Mouse (Mus musculus) liver, embryonic 12.5 days (tissue): ENCODE results near the gene Il17c. TPM values are rescaled to one million over a fixed set of nuclear protein-coding genes. Genes with fewer than 3 reads are reported as not detected.

ENCODE experiments used
- ATAC-seq: fragments of 200-750 bp; cut with Nextera tagmentation; 2 replicates; pipeline ENCODE4 v1.8.0; 2017; ENCODE audit warnings: moderate number of reproducible peaks, mild to moderate bottlenecking, moderate library complexity
- H3K27ac ChIP-seq: fragments of 300-500 bp; sonication (generic); 2 replicates; pipeline ENCODE4 v1.5.1; 2016; ENCODE audit warnings: mild to moderate bottlenecking
- H3K27me3 ChIP-seq: fragments of 300-500 bp; sonication (generic); replicated peaks from 2 replicates; pipeline ENCODE4 v1.6.1; 2016; ENCODE audit warnings: mild to moderate bottlenecking, moderate library complexity
- H3K36me3 ChIP-seq: fragments of 300-500 bp; sonication (generic); 2 replicates; pipeline ENCODE4 v1.6.1; 2016; ENCODE audit warnings: mild to moderate bottlenecking, moderate library complexity
- H3K4me1 ChIP-seq: fragments of 300-500 bp; sonication (generic); 2 replicates; pipeline ENCODE4 v1.6.1; 2016
- H3K4me2 ChIP-seq: fragments of 300-500 bp; sonication (generic); 2 replicates; pipeline ENCODE4 v1.6.1; 2016; ENCODE audit warnings: mild to moderate bottlenecking, moderate library complexity
- H3K4me3 ChIP-seq: fragments of 300-500 bp; sonication (generic); 2 replicates; pipeline ENCODE4 v1.5.1; 2016; ENCODE audit warnings: mild to moderate bottlenecking, moderate library complexity
- H3K9ac ChIP-seq: fragments of 300-500 bp; sonication (generic); 2 replicates; pipeline ENCODE4 v1.6.1; 2016; ENCODE audit warnings: mild to moderate bottlenecking, moderate library complexity
- H3K9me3 ChIP-seq: fragments of 300-500 bp; sonication (generic); replicated peaks from 2 replicates; pipeline ENCODE4 v1.6.1; 2016; ENCODE audit warnings: mild to moderate bottlenecking, moderate library complexity
- WGBS: fragments of 180-500 bp; shearing (Covaris S2); methylation state at CpG from one replicate; pipeline ENCODE4 v1.1.7; 2016; ENCODE audit not compliant: insufficient replicate concordance; 5-methylcytosine and 5-hydroxymethylcytosine counted together
- polyA plus RNA-seq: library from polyadenylated mRNA; unstranded; fragments of >200 nt; fragmentation: Nextera tagmentation; extraction: Ambion mirVana; gene quantifications from 2 replicates; pipeline ENCODE4 v1.2.1, GENCODE M21; 2016

The Il17c gene
- polyA plus RNA-seq, 1 experiment from 2014 or later: not detected

DNA sequence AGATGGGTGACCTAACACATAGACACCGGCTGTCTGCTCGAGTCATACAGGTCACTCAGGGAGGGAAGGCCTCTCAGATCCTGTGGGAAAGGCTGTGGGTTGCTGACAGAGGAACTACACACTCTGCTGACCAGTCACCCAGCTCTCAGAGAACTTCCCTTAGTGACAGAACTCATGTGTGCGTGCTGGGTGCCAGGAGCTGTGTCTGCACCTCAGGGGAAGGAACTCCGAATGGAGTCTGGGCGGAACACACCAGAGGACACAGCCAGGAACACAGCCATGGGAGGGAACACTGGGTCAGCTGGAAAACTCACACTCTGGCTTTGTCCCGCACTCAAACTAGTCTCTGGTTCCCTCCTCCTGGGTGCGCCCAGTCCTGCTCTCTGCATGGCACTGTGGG is 14.1 kb upstream of the Il17c start:
- Histone ChIP-seq H3K27me3 (no peaks in the 10 kb centered on the region), H3K4me3 (no peak overlapping the region), H3K36me3 (peaks cover 100% of the 10 kb centered on the region), H3K4me1 (peaks cover 24% of the 10 kb centered on the region), H3K9me3 (no peaks in the 10 kb centered on the region), H3K4me2 (no peak overlapping the region), H3K9ac (no peak overlapping the region), H3K27ac (no peak overlapping the region)
- ATAC-seq: no peak
- WGBS: 92% methylated on average over 7 of the region's 7 CpGs

- 0 out of 2 replicates have a peak, but pooled peaks cover 14% of the 10 kb centered on the region for H3K4me1 ChIP-seq
- H3K36me3 ChIP-seq: peaks cover 98% of the 10 kb centered on the region
- H3K9me3 ChIP-seq: no peaks in the 10 kb centered on the region
- no peak overlapping the region for H3K9ac ChIP-seq
- no peak overlapping the region for H3K4me3 ChIP-seq
- no peak for ATAC-seq
- H3K27ac ChIP-seq: no peak overlapping the region
- 81% methylated on average over 9 of the region's 9 CpGs for WGBS
- no peak overlapping the region for H3K4me2 ChIP-seq
- no peaks in the 10 kb centered on the region for H3K27me3 ChIP-seq
Measured at GRCm38 (mm10) chr8:122414311-122414710, 7.5 kb upstream of the Il17c start.

DNA sequence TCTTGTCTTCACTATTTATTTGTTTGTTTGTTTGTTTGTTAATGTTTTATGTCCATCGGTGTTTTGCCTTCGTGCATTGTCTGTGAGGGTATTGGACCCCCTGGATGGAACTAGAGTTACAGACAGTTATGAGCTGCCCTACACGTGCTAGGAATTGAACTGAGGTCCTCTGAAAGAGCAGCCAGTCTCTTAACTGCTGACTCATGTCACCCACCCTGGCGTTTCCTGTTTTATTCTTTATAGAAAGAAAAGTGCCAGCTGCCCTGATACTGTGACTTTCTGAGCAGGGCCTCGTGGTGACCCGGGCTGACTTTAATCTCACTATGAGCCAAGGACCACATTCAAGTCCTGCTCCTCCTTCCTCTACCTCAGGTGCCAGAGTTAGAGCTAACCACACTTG is 6.3 kb upstream of the Il17c start:
- H3K4me3 ChIP-seq: no peak overlapping the region
- no peak overlapping the region for H3K27ac ChIP-seq
- no peaks in the 10 kb centered on the region for H3K9me3 ChIP-seq
- H3K4me1 ChIP-seq: 0 out of 2 replicates have a peak, but pooled peaks cover 14% of the 10 kb centered on the region
- no peak overlapping the region for H3K9ac ChIP-seq
- no peak for ATAC-seq
- H3K4me2 ChIP-seq: no peak overlapping the region
- H3K36me3 ChIP-seq: peaks cover 85% of the 10 kb centered on the region
- WGBS: 60% methylated on average over 6 of the region's 6 CpGs
- no peaks in the 10 kb centered on the region for H3K27me3 ChIP-seq

GRCm38 (mm10) chr8:122419881-122420555 is 1.8 kb upstream of the Il17c start:
- Histone ChIP-seq H3K27ac (no peak overlapping the region), H3K36me3 (peaks cover 44% of the 10 kb centered on the region), H3K4me2 (no peak overlapping the region), H3K9me3 (no peaks in the 10 kb centered on the region), H3K27me3 (no peaks in the 10 kb centered on the region), H3K4me3 (no peak overlapping the region), H3K4me1 (0 out of 2 replicates have a peak, but pooled peaks cover 6% of the 10 kb centered on the region), H3K9ac (no peak overlapping the region)
- 71% methylated on average over 9 of the region's 9 CpGs for WGBS
- ATAC-seq: no peak

DNA sequence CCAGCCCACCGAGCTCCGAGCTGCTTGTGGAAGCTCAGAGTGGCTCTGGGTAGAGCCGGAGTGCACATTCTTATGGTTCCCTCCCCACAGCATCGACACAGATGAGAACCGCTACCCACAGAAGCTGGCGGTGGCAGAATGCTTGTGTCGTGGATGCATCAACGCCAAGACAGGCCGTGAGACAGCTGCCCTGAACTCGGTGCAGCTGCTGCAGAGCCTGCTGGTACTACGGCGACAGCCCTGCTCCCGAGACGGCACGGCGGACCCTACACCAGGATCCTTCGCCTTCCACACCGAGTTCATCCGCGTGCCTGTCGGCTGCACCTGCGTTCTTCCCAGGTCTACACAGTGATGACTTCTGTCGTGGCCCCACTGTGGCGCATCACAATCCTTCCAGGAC is 1.4 kb downstream of the Il17c start:
- no peak overlapping the region for H3K4me3 ChIP-seq
- no peaks in the 10 kb centered on the region for H3K27me3 ChIP-seq
- WGBS: 80% methylated on average over 24 of the region's 24 CpGs
- H3K36me3 ChIP-seq: peaks cover 21% of the 10 kb centered on the region
- no peak overlapping the region for H3K4me2 ChIP-seq
- H3K27ac ChIP-seq: no peak overlapping the region
- 0 out of 2 replicates have a peak, but pooled peaks cover 5% of the 10 kb centered on the region for H3K4me1 ChIP-seq
- no peak overlapping the region for H3K9ac ChIP-seq
- no peak for ATAC-seq
- no peaks in the 10 kb centered on the region for H3K9me3 ChIP-seq

DNA sequence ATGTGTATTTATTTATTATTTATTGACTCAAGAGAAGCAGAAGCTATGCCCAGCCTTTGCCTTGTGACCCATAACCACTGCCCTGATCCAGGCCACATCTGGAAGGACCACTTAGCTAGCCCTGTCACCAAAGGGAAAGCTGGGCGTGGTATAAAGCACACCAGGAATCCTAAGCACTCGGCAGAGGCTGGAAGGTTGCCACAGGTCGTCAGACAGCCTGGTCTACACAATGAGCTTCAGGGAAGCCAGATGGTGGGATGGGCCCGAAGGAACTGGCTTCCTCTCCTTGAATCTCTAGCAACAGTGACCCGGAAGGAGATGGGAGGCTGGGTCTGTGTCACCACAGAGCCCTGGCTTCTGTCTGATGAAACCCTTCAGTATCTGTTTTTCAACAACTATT is 1.8 kb downstream of the Il17c start:
- Histone ChIP-seq H3K9ac (no peak overlapping the region), H3K4me2 (no peak overlapping the region), H3K36me3 (peaks cover 17% of the 10 kb centered on the region), H3K4me1 (0 out of 2 replicates have a peak, but pooled peaks cover 5% of the 10 kb centered on the region), H3K27ac (no peak overlapping the region), H3K27me3 (no peaks in the 10 kb centered on the region), H3K9me3 (no peaks in the 10 kb centered on the region), H3K4me3 (no peak overlapping the region)
- 63% methylated on average over 5 of the region's 5 CpGs for WGBS
- ATAC-seq: no peak

DNA sequence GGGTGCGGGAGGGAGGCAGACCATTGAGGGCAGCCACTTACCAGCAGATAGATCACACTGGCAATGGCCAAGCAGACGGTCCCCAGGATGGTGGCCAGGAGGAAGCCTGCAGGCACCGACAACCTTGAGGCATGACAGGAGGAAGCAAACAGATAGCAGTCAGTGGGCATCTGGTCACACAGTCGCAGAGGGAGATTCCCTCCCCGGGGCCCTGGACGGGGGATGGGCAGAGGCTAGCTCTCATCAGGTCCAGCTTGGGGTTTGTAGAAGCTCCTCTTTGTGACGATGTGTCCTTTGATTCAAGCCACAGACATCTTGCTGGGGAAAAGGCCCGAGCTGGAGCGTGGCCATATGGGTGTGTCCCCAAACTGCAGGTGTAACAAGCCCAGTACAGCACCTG is 4.3 kb downstream of the Il17c start:
- Histone ChIP-seq H3K4me2 (no peak overlapping the region), H3K4me3 (no peak overlapping the region), H3K9ac (no peak overlapping the region), H3K9me3 (no peaks in the 10 kb centered on the region), H3K27ac (no peak overlapping the region), H3K4me1 (peaks cover 18% of the 10 kb centered on the region), H3K36me3 (peaks cover 12% of the 10 kb centered on the region; the same call in 1 of the 2 replicates), H3K27me3 (no peaks in the 10 kb centered on the region)
- 41% methylated on average over 9 of the region's 9 CpGs for WGBS
- ATAC-seq: no peak

GRCm38 (mm10) chr8:122427607-122428006 is 5.8 kb downstream of the Il17c start:
- Histone ChIP-seq H3K9me3 (no peaks in the 10 kb centered on the region), H3K4me2 (no peak overlapping the region), H3K9ac (no peak overlapping the region), H3K4me1 (peaks cover 27% of the 10 kb centered on the region), H3K4me3 (no peak overlapping the region), H3K27ac (no peak overlapping the region), H3K27me3 (no peaks in the 10 kb centered on the region; the same call in 1 of the 2 replicates), H3K36me3 (peaks cover 12% of the 10 kb centered on the region; the same call in 1 of the 2 replicates)
- WGBS: 77% methylated on average over 7 of the region's 7 CpGs
- ATAC-seq: no peak

- no peak overlapping the region for H3K4me3 ChIP-seq
- no peak overlapping the region for H3K9ac ChIP-seq
- peaks cover 12% of the 10 kb centered on the region; the same call in 1 of the 2 replicates for H3K36me3 ChIP-seq
- no peaks in the 10 kb centered on the region; the same call in 1 of the 2 replicates for H3K27me3 ChIP-seq
- no peaks in the 10 kb centered on the region for H3K9me3 ChIP-seq
- no peak overlapping the region for H3K4me2 ChIP-seq
- ATAC-seq: no peak
- peaks cover 33% of the 10 kb centered on the region for H3K4me1 ChIP-seq
- WGBS: 62% methylated on average over 9 of the region's 9 CpGs
- H3K27ac ChIP-seq: no peak overlapping the region
Measured at GRCm38 (mm10) chr8:122428163-122428562, 6.3 kb downstream of the Il17c start.

GRCm38 (mm10) chr8:122430058-122430636 is 8.3 kb downstream of the Il17c start:
- H3K27ac ChIP-seq: 0 out of 2 replicates have a peak overlapping the region, but pooled peaks have one; percentile 3
- no peaks in the 10 kb centered on the region for H3K9me3 ChIP-seq
- H3K27me3 ChIP-seq: peaks cover 3% of the 10 kb centered on the region; the same call in 1 of the 2 replicates
- ATAC-seq: no peak
- H3K4me3 ChIP-seq: no peak overlapping the region
- no peak overlapping the region for H3K4me2 ChIP-seq
- WGBS: 58% methylated on average over 10 of the region's 10 CpGs
- peaks cover 40% of the 10 kb centered on the region for H3K4me1 ChIP-seq
- H3K9ac ChIP-seq: no peak overlapping the region
- peaks cover 23% of the 10 kb centered on the region for H3K36me3 ChIP-seq

DNA sequence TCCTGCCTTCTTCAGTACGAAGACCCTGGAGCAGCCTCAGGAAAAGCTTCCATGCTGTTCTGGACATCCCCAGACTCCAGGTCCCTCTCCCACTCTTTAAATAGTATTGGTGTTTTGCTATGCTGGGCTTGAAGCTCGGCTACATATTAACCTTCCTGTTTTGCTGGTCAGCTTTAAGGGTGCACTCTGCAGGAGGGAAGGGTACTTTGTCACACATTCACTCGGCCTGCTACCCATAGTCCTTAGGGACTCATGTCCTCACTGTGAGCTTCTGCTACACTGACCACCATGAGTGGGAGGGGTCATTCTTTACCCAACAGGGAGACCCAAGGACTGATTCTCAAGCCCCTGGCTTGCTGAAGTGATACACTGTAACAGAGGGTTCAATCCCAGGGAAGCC is 8.8 kb downstream of the Il17c start:
- 0 out of 2 replicates have a peak overlapping the region, but pooled peaks have one; percentile 3 for H3K27ac ChIP-seq
- peaks cover 3% of the 10 kb centered on the region; the same call in 1 of the 2 replicates for H3K27me3 ChIP-seq
- H3K4me2 ChIP-seq: peak overlapping the region; percentile 90; the same call in 1 of the 2 replicates
- no peak overlapping the region for H3K9ac ChIP-seq
- H3K9me3 ChIP-seq: 0 out of 2 replicates have a peak, but pooled peaks cover 3% of the 10 kb centered on the region
- peaks cover 40% of the 10 kb centered on the region for H3K4me1 ChIP-seq
- WGBS: 67% methylated on average over 3 of the region's 3 CpGs
- ATAC-seq: no peak
- no peak overlapping the region for H3K4me3 ChIP-seq
- peaks cover 26% of the 10 kb centered on the region for H3K36me3 ChIP-seq

DNA sequence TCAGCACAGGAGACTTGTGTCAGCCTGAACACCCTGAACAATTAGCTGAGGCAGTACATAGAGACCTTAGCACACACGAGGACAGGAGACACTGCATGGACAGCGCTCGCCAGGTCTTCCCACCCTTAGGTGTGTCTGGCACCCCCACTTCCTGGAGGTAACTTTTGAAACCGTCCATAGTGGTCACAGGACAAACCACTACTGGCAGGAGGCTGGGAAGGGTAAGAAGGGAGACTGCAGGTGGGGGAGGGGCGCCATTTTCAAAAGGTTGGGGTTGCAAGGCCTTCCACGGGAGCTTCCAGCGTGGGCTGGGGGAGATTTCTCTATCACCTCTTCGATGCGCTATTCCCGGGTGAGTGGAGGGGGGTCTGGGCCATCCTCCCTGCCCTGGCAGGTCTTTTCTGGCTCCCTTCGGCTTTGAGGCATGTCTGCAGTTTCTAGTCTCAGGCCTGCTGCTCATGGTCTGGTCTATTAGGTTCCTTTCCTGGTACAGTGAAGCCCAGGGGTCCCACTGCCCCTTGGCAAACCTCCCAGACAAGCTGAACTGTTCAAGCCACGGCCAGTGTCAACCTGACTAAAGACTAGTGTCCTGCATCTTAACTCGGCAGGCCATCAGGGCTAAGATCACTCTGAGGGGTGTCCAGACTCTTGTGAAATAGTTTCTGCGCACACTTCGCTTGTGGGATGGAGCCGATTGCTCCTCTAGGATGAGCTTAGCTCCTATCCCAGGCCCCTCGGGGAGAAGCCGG is 10.0 kb downstream of the Il17c start:
- H3K9me3 ChIP-seq: 0 out of 2 replicates have a peak, but pooled peaks cover 3% of the 10 kb centered on the region
- H3K4me1 ChIP-seq: peaks cover 40% of the 10 kb centered on the region
- H3K27ac ChIP-seq: peak overlapping the region; percentile 68
- peak overlapping the region; percentile 63 for H3K4me3 ChIP-seq
- H3K36me3 ChIP-seq: peaks cover 38% of the 10 kb centered on the region
- H3K9ac ChIP-seq: peak overlapping the region; percentile 67
- H3K4me2 ChIP-seq: peak overlapping the region; percentile 90
- H3K27me3 ChIP-seq: peaks cover 3% of the 10 kb centered on the region; the same call in 1 of the 2 replicates
- 19% methylated on average over 18 of the region's 18 CpGs for WGBS
- no peak for ATAC-seq
